Comparison of ENCODE assay signal across 18 mouse cellular contexts in genomic region chr3:146396934-146397333, GRCm38 (mm10).
"Had no signal": no experiment of that assay in that cellular context is flagged by ENCODE, and none has a peak within 500 bp of the region (broad histone marks: within the 10 kb centered on the region; RNA-seq: fewer than 3 reads in every experiment).

No protein-coding gene starts in this region.

- H3K9me3 ChIP-seq: liver, embryonic 15.5 days; lung, embryonic 15.5 days; midbrain, embryonic 13.5 days; midbrain, embryonic 15.5 days; neural tube, embryonic 13.5 days; stomach, embryonic 15.5 days had no signal

- H3K4me1 ChIP-seq: lung, embryonic 15.5 days; midbrain, embryonic 15.5 days; stomach, embryonic 15.5 days had no signal

- DNase-seq: liver, postnatal 0 days; lung, adult 2 months; lung, postnatal 14 days; lung, postnatal 36 days; right cerebral cortex, postnatal 14 days; thymus, adult 18-20 months; thymus, postnatal 14 days; thymus, postnatal 36 days had no signal

- H3K4me2 ChIP-seq: liver, embryonic 15.5 days; lung, embryonic 15.5 days; midbrain, embryonic 11.5 days; midbrain, embryonic 13.5 days; midbrain, embryonic 15.5 days; neural tube, embryonic 13.5 days; stomach, embryonic 15.5 days had no signal

- ATAC-seq: liver, postnatal 0 days; lung, postnatal 0 days; midbrain, embryonic 13.5 days; midbrain, embryonic 15.5 days had no signal

- H3K9ac ChIP-seq: liver, embryonic 15.5 days; liver, postnatal 0 days; lung, embryonic 15.5 days; midbrain, embryonic 13.5 days; midbrain, embryonic 15.5 days; neural tube, embryonic 13.5 days; stomach, embryonic 15.5 days had no signal

- H3K36me3 ChIP-seq: liver, embryonic 15.5 days; lung, embryonic 15.5 days; midbrain, embryonic 13.5 days; midbrain, embryonic 15.5 days; neural tube, embryonic 13.5 days; stomach, embryonic 15.5 days had no signal

- H3K4me3 ChIP-seq: liver, embryonic 15.5 days; lung, embryonic 15.5 days; megakaryocyte, embryonic 14.5 days; midbrain, embryonic 13.5 days; midbrain, embryonic 15.5 days; neural tube, embryonic 13.5 days; stomach, embryonic 15.5 days had no signal

- H3K27me3 ChIP-seq: lung, embryonic 15.5 days; midbrain, embryonic 13.5 days; midbrain, embryonic 15.5 days; neural tube, embryonic 13.5 days; stomach, embryonic 15.5 days had no signal

- H3K27ac ChIP-seq: liver, embryonic 15.5 days; lung, embryonic 15.5 days; macrophage; midbrain, embryonic 13.5 days; midbrain, embryonic 15.5 days; neural tube, embryonic 13.5 days; stomach, embryonic 15.5 days had no signal
